Mouse (Mus musculus): ENCODE measurements at regions not wholly inside any gene's neighbourhood (a gene's known extent, or its start where the extent isn't known, plus 50 kb on each side); places are given as distances from the start of the nearest gene placed in this dataset.

GRCm38 (mm10) chr10:53165036-53165435 lies 172.4 kb upstream of the Pln start:
- DNase-seq (ENCODE audit: low spot score) (no peak), ATAC-seq (ENCODE audit: insufficient number of reproducible peaks, low FRiP score, low TSS enrichment, low read depth) (no peak)
- Histone ChIP-seq H3K36me3 (ENCODE audit: control insufficient read depth, insufficient read depth, low read length) (no peaks in the 10 kb centered on the region), H3K27me3 (ENCODE audit: control insufficient read depth, insufficient read depth, low read length) (no peaks in the 10 kb centered on the region), H3K27ac (replicated peaks; ENCODE audit: low read depth, low read length) (no peak overlapping the region), H3K4me2 (ENCODE audit: low read depth, severe bottlenecking) (no peak overlapping the region), H3K4me1 (ENCODE audit: control insufficient read depth, insufficient read depth, low read length) (no peaks in the 10 kb centered on the region), H3K4me3 (ENCODE audit: low read depth, low read length) (no peak overlapping the region), H3K9me3 (ENCODE audit: control insufficient read depth, low read length) (no peaks in the 10 kb centered on the region), H3K9ac (ENCODE audit: low read length) (no peak overlapping the region)
- 86% methylated on average over 4 of the region's 4 CpGs for WGBS

- Histone ChIP-seq H3K9me3 (ENCODE audit: control insufficient read depth, low read length) (no peaks in the 10 kb centered on the region), H3K9ac (ENCODE audit: low read length) (no peak overlapping the region), H3K27ac (replicated peaks; ENCODE audit: low read depth, low read length) (no peak overlapping the region), H3K36me3 (ENCODE audit: control insufficient read depth, insufficient read depth, low read length) (no peaks in the 10 kb centered on the region), H3K27me3 (ENCODE audit: control insufficient read depth, insufficient read depth, low read length) (no peaks in the 10 kb centered on the region), H3K4me3 (ENCODE audit: low read depth, low read length) (no peak overlapping the region), H3K4me2 (ENCODE audit: low read depth, severe bottlenecking) (no peak overlapping the region), H3K4me1 (ENCODE audit: control insufficient read depth, insufficient read depth, low read length) (no peaks in the 10 kb centered on the region)
- DNase-seq (ENCODE audit: low spot score) (no peak), ATAC-seq (ENCODE audit: insufficient number of reproducible peaks, low FRiP score, low TSS enrichment, low read depth) (no peak)
- WGBS, result 93% methylated on average over 5 of the region's 5 CpGs
Measured at GRCm38 (mm10) chr10:53167767-53168166, 169.7 kb upstream of the Pln start.

DNA sequence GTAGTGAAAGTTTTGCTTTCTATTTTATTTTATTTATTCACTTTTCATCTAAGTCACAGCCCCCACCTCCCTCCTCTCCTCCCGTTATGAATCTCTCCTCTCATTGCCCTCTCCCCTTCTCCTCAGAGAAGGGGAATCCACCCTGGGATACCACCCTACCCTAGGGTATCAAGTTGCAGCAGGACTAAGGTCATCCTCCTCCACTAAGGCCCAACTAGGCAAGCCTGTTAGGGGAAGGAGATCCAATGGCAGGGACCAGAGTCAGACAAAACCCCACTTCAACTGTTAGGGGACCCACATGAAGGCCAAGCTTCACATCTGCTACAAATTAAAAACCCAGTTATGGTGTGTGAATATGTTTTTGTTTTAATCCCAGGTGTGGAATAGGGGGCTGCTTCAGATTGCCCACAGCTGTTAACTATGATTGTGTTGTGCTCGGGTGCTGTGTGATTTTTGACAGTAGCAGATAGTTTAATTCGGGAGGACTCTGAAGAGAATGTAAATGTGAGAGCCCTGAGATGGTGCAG lies 163.4 kb upstream of the Pln start:
- ATAC-seq (ENCODE audit: insufficient number of reproducible peaks, low FRiP score, low TSS enrichment, low read depth), result peak; percentile 58; the same call in 1 of the 2 replicates
- no peak for DNase-seq (ENCODE audit: low spot score)
- H3K9ac ChIP-seq (ENCODE audit: low read length), result no peak overlapping the region
- peaks cover 2% of the 10 kb centered on the region; the same call in 1 of the 2 replicates for H3K4me1 ChIP-seq (ENCODE audit: control insufficient read depth, insufficient read depth, low read length)
- H3K27ac ChIP-seq (replicated peaks; ENCODE audit: low read depth, low read length), result no peak overlapping the region
- H3K9me3 ChIP-seq (ENCODE audit: control insufficient read depth, low read length), result no peaks in the 10 kb centered on the region
- H3K36me3 ChIP-seq (ENCODE audit: control insufficient read depth, insufficient read depth, low read length), result no peaks in the 10 kb centered on the region
- no peaks in the 10 kb centered on the region for H3K27me3 ChIP-seq (ENCODE audit: control insufficient read depth, insufficient read depth, low read length)
- 42% methylated on average over 3 of the region's 3 CpGs for WGBS
- H3K4me2 ChIP-seq (ENCODE audit: low read depth, severe bottlenecking), result no peak overlapping the region
- H3K4me3 ChIP-seq (ENCODE audit: low read depth, low read length), result no peak overlapping the region

GRCm38 (mm10) chr10:53175946-53176345 lies 161.5 kb upstream of the Pln start:
- no peak for DNase-seq (ENCODE audit: low spot score)
- Histone ChIP-seq H3K9me3 (ENCODE audit: control insufficient read depth, low read length) (no peaks in the 10 kb centered on the region), H3K27me3 (ENCODE audit: control insufficient read depth, insufficient read depth, low read length) (no peaks in the 10 kb centered on the region), H3K36me3 (ENCODE audit: control insufficient read depth, insufficient read depth, low read length) (no peaks in the 10 kb centered on the region), H3K9ac (ENCODE audit: low read length) (no peak overlapping the region), H3K4me2 (ENCODE audit: low read depth, severe bottlenecking) (no peak overlapping the region), H3K27ac (replicated peaks; ENCODE audit: low read depth, low read length) (no peak overlapping the region), H3K4me1 (ENCODE audit: control insufficient read depth, insufficient read depth, low read length) (peaks cover 4% of the 10 kb centered on the region; the same call in 1 of the 2 replicates), H3K4me3 (ENCODE audit: low read depth, low read length) (no peak overlapping the region)
- 77% methylated on average over 2 of the region's 2 CpGs for WGBS
- no peak for ATAC-seq (ENCODE audit: insufficient number of reproducible peaks, low FRiP score, low TSS enrichment, low read depth)

- 47% methylated on average over 6 of the region's 6 CpGs for WGBS
- no peak for DNase-seq (ENCODE audit: low spot score)
- peaks cover 8% of the 10 kb centered on the region; the same call in 1 of the 2 replicates for H3K4me1 ChIP-seq (ENCODE audit: control insufficient read depth, insufficient read depth, low read length)
- no peaks in the 10 kb centered on the region for H3K9me3 ChIP-seq (ENCODE audit: control insufficient read depth, low read length)
- no peak overlapping the region for H3K4me3 ChIP-seq (ENCODE audit: low read depth, low read length)
- no peak overlapping the region for H3K4me2 ChIP-seq (ENCODE audit: low read depth, severe bottlenecking)
- H3K27ac ChIP-seq (replicated peaks; ENCODE audit: low read depth, low read length), result no peak overlapping the region
- H3K9ac ChIP-seq (ENCODE audit: low read length), result no peak overlapping the region
- ATAC-seq (ENCODE audit: insufficient number of reproducible peaks, low FRiP score, low TSS enrichment, low read depth), result no peak
- H3K27me3 ChIP-seq (ENCODE audit: control insufficient read depth, insufficient read depth, low read length), result no peaks in the 10 kb centered on the region
- H3K36me3 ChIP-seq (ENCODE audit: control insufficient read depth, insufficient read depth, low read length), result no peaks in the 10 kb centered on the region
Measured at GRCm38 (mm10) chr10:53178561-53178960, 158.9 kb upstream of the Pln start.

GRCm38 (mm10) chr10:53179109-53179508 lies 158.4 kb upstream of the Pln start:
- Histone ChIP-seq H3K27me3 (ENCODE audit: control insufficient read depth, insufficient read depth, low read length) (no peaks in the 10 kb centered on the region), H3K27ac (replicated peaks; ENCODE audit: low read depth, low read length) (no peak overlapping the region), H3K36me3 (ENCODE audit: control insufficient read depth, insufficient read depth, low read length) (no peaks in the 10 kb centered on the region), H3K4me2 (ENCODE audit: low read depth, severe bottlenecking) (no peak overlapping the region), H3K9me3 (ENCODE audit: control insufficient read depth, low read length) (no peaks in the 10 kb centered on the region), H3K4me1 (ENCODE audit: control insufficient read depth, insufficient read depth, low read length) (peaks cover 6% of the 10 kb centered on the region; the same call in 1 of the 2 replicates), H3K9ac (ENCODE audit: low read length) (no peak overlapping the region), H3K4me3 (ENCODE audit: low read depth, low read length) (no peak overlapping the region)
- no peak for DNase-seq (ENCODE audit: low spot score)
- WGBS, result 55% methylated on average over 6 of the region's 6 CpGs
- ATAC-seq (ENCODE audit: insufficient number of reproducible peaks, low FRiP score, low TSS enrichment, low read depth), result no peak

GRCm38 (mm10) chr10:53180751-53181151 lies 156.7 kb upstream of the Pln start:
- Histone ChIP-seq H3K4me2 (ENCODE audit: low read depth, severe bottlenecking) (no peak overlapping the region), H3K36me3 (ENCODE audit: control insufficient read depth, insufficient read depth, low read length) (no peaks in the 10 kb centered on the region), H3K4me1 (ENCODE audit: control insufficient read depth, insufficient read depth, low read length) (peaks cover 6% of the 10 kb centered on the region; the same call in 1 of the 2 replicates), H3K4me3 (ENCODE audit: low read depth, low read length) (no peak overlapping the region), H3K9me3 (ENCODE audit: control insufficient read depth, low read length) (no peaks in the 10 kb centered on the region), H3K27ac (replicated peaks; ENCODE audit: low read depth, low read length) (no peak overlapping the region), H3K9ac (ENCODE audit: low read length) (no peak overlapping the region), H3K27me3 (ENCODE audit: control insufficient read depth, insufficient read depth, low read length) (no peaks in the 10 kb centered on the region)
- ATAC-seq (ENCODE audit: insufficient number of reproducible peaks, low FRiP score, low TSS enrichment, low read depth) (no peak), DNase-seq (ENCODE audit: low spot score) (no peak)
- 47% methylated on average over 11 of the region's 11 CpGs for WGBS

GRCm38 (mm10) chr10:53181413-53181812 lies 156.1 kb upstream of the Pln start:
- H3K9ac ChIP-seq (ENCODE audit: low read length), result no peak overlapping the region
- H3K27me3 ChIP-seq (ENCODE audit: control insufficient read depth, insufficient read depth, low read length), result no peaks in the 10 kb centered on the region
- ATAC-seq (ENCODE audit: insufficient number of reproducible peaks, low FRiP score, low TSS enrichment, low read depth), result no peak
- no peak overlapping the region for H3K27ac ChIP-seq (replicated peaks; ENCODE audit: low read depth, low read length)
- H3K4me3 ChIP-seq (ENCODE audit: low read depth, low read length), result no peak overlapping the region
- peaks cover 6% of the 10 kb centered on the region; the same call in 1 of the 2 replicates for H3K4me1 ChIP-seq (ENCODE audit: control insufficient read depth, insufficient read depth, low read length)
- DNase-seq (ENCODE audit: low spot score), result no peak
- 69% methylated on average over 9 of the region's 9 CpGs for WGBS
- H3K4me2 ChIP-seq (ENCODE audit: low read depth, severe bottlenecking), result no peak overlapping the region
- H3K36me3 ChIP-seq (ENCODE audit: control insufficient read depth, insufficient read depth, low read length), result no peaks in the 10 kb centered on the region
- H3K9me3 ChIP-seq (ENCODE audit: control insufficient read depth, low read length), result no peaks in the 10 kb centered on the region

- DNase-seq (ENCODE audit: low spot score), result no peak
- Histone ChIP-seq H3K9ac (ENCODE audit: low read length) (no peak overlapping the region), H3K4me1 (ENCODE audit: control insufficient read depth, insufficient read depth, low read length) (no peaks in the 10 kb centered on the region), H3K27me3 (ENCODE audit: control insufficient read depth, insufficient read depth, low read length) (no peaks in the 10 kb centered on the region), H3K27ac (replicated peaks; ENCODE audit: low read depth, low read length) (no peak overlapping the region), H3K36me3 (ENCODE audit: control insufficient read depth, insufficient read depth, low read length) (no peaks in the 10 kb centered on the region), H3K4me2 (ENCODE audit: low read depth, severe bottlenecking) (no peak overlapping the region), H3K4me3 (ENCODE audit: low read depth, low read length) (no peak overlapping the region), H3K9me3 (ENCODE audit: control insufficient read depth, low read length) (no peaks in the 10 kb centered on the region)
- ATAC-seq (ENCODE audit: insufficient number of reproducible peaks, low FRiP score, low TSS enrichment, low read depth), result no peak
- 93% methylated on average over 3 of the region's 3 CpGs for WGBS
Measured at GRCm38 (mm10) chr10:53208466-53208865, 129.0 kb upstream of the Pln start.
